Mouse (Mus musculus) heart, adult 11 months (tissue): ENCODE measurements around the gene Fyco1.
"Not testable (repeated sequence)": the region's sequence is repeated elsewhere in the genome, so short reads cannot be mapped to it uniquely, and the experiment has no call there.

Experiments
- DNase-seq: peaks from one replicate; pipeline ENCODE4 v3.0.0; 2022

Fyco1 gene

DNA sequence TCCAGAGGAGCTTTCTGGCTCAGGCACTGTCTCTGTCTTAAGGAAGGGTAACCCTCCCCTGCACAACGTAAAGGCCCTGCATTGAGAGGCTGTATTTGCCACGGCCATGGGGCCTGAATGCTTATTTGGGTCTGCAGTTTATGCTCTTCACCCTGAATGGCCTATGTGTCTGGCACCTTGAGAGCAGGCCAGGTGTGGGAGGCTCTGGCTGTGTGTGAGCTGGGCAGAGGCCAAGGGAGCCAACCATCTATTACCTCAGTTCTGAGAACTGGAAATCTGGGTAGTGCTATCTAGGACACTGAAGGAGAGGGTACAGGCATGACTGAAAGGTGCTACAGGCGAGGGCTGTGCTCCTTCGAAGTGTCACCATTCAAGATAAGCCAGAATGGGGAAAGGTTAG is 36.9 kb downstream of the Fyco1 start:
- DNase-seq = peak; percentile 90

DNA sequence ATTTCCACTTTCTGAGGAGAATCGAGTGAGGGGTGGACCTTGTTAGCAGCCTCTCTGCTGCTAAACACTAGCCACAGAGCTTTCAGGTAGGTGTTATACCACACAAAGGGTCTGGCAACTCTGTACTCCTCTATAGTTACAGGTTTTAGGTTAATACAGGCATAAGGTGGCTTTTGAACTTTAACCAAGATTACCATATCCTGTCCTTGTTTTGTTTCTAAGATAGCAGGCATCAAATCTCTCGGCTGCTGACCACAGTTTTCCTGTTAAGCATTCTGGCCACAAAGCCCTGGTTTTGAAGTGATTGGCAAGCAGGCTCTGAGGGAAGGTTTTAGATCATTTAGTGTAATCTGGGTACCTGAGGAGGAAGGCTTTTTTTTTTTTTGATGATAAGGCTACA is 37.4 kb downstream of the Fyco1 start:
- peak; percentile 48 for DNase-seq

DNA sequence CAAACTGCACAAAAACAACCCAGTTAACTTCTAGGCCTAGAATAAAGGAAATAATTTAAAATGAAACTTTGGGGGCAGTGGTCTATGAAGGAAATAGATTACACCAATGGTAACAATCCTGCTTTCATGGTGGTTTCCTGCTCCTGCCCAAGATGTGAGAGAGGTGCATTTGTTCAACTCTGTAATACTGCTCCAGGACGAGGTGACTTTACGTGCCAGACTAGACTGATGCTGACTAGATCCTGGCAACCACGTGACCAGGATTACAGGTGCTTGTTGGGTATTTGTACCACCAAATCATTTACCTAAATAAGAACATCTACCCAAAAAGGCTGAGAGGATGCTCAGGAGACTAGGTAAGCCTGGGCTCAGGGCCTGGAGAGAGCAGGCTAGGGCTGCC is 39.9 kb downstream of the Fyco1 start:
- peak; percentile 72 for DNase-seq

DNA sequence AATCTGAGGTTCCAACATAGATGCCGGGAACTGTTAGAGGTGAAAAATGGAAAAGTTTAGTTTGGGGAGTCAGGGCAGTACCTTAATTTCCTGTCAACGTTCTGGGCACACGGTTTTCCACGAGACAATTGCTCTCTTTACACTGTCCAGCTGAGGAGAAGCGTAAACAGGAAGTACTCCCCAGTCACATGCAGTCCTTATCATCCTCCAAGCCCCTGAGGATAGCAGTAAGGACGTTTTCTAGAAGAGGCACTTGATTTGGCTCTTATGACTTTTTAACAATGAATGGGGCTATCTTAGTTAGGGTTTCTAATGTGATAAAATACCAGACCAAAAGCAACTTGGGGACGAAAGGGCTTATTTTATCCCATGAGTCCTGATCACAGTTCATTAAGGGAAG is 43.1 kb downstream of the Fyco1 start:
- DNase-seq = peak; percentile 92

DNA sequence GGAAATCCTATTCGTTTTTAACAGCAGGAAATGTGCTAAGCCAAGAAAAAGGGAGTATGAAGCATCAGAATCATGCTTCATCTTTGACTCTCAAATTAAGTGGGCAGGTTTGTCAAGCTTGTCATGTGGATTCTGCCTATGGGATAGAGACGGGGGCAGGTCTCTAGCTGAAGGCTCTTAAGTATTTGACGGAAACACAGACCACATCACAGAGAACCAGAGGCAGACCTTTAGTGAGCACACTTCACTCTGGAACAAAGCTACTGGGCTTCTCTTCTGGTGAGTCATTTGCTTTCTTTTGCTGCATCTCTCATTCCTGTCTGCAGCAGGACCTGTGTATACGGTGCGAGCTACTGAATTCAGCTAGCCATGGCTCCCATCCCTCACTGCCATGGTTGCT is 45.4 kb downstream of the Fyco1 start, which contains the start of gene Cxcr6:
Gene Cxcr6 (plus strand): TSS at position 209 of the 400 bp plus-strand sequence.
- peak; percentile 61 for DNase-seq

DNA sequence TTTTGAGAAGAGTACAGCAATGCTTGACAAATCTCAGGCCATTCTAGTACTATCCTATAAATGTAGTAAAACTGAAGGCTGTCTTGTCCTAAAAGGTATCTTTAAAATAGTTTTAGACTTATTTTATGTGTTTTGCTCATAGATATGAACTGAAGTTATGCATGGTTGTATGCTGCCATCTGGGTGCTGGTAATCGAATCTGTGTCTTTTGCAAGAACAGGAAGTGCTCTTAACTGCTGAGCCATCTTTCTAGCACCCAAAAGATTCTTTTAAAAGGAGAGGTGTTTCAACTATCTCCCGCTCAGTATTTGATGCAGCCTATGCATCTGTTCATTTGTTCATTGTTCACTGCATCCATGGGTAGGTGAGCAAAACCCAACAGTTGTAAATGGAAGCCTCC is 46.5 kb downstream of the Fyco1 start:
- peak; percentile 23 for DNase-seq

DNA sequence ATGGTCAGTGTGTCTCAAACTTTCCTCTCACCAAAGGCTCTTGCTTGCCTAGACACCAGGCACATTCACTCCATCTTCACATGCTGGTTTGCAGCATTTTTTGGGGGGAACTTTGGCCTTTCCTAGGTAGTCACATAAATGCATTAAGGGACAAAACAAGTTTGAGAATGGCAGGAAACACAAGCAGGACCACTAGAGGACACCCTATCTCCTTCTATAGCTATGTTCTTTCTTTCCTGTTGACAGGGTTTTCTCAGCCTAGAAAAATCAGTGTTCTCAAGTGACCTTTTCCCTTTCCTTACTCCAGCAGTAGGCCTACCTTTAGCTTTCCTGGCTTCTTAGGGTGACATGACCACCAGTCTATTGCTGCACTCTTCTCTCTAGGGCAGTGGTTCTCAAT is 48.8 kb downstream of the Fyco1 start:
- DNase-seq = peak; percentile 49

DNA sequence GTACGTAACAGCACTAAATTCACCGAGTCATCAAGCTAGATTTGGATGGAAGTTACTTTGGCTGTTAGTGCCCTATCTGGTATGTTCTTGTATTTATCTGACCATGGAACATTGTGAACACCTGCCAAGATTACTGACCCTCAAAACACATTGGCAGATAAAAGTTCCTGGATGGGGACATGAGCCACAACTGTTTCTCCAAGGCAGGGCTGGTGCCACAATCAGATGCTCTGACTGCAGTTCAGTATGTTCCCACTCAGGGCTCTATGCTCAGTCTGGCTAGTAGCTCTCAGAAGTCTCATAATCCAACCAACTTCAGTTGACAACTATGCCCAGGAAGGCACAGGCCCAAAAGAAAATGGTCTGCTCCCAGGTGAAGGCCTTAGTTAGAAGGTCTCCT is 49.3 kb downstream of the Fyco1 start:
- peak; percentile 91 for DNase-seq

DNA sequence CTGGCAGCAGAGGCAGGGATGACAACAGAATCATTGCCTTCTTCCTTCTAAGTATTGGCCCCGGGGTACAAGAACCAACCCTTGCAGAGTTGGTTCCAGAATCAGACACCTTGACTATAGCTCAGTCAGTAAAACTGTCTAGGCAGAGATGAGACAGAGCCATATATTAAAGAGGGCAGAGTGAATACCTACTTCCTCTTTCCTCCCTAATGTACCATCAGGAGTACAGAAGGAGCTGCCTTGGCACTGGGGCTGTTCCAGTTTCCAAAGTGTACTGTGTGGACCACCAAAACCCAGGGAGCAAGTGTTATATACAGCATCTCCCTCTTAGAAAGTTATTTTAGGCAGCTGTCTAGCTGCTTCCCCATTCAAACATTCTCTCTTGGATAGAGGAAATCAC is 50.2 kb downstream of the Fyco1 start:
- DNase-seq = peak; percentile 81

DNA sequence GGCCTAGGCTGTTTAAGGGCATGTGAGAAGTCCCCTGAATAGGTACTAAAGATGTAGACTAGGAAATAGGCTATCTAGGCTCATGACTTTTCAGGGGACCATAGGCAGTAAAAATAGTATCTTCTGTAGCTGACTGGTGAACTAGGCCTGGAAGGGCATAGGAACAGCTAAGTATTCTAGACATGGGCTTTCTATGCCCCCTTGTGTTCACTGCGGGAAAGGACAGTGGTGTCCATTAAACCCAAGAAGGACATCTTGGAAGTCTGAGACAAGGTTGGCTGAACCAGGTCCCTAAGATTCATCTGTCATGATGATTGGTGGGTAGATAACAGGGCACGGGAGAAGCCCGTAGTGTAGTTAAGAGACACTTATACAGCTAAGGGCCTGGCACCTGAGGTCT is 55.5 kb downstream of the Fyco1 start:
- no peak for DNase-seq

DNA sequence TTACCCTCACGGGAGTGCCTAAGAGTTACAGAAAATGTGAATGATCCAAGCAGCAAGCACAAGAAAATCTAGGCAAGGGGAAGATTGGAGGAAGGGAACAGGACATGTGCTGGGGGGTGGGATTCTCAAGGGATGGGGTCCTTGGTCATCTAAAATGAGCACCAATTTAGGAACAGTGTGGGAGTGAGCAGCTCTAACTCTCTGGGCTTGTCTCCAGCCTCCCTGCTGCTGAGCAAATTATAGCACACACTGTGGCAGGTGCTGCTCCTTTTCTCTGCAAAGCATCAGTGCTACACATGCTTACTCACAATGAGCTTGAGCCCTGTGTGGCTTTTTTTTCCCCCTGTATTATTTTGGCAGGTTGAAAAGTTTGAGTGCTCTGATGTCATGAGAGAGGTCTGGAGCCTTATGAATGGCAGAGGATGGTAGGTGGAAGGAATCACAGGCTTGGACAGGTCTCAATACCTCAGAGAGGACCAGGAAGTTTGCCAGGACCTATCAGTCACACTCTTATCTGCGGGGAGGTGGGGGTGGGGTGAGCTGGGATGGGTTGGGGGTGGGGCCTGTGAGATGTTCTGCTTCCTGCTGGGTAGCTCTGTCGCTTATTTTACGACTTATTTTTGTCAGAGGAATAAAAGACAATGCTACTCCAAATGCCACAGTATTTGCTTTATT is 62.7 kb downstream of the Fyco1 start:
- no peak for DNase-seq

DNA sequence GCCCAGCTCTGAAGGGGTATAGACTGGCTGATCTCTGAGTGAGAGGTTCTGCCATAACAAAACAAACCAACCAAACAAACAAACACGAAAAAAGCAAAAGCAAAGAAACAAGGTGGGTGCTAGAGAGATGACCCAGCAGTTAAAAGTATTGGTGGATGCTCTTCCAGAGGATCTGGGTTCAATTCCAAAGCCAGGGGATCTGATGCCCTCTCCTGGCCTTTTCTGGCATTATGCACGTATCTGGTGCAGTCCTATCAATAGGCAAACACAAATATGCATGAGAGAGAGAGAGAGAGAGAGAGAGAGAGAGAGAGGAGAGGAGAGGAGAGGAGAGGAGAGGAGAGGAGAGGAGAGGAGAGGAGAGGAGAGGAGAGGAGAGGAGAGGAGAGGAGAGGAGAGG is 78.4 kb downstream of the Fyco1 start:
- not testable (repeated sequence) for DNase-seq

DNA sequence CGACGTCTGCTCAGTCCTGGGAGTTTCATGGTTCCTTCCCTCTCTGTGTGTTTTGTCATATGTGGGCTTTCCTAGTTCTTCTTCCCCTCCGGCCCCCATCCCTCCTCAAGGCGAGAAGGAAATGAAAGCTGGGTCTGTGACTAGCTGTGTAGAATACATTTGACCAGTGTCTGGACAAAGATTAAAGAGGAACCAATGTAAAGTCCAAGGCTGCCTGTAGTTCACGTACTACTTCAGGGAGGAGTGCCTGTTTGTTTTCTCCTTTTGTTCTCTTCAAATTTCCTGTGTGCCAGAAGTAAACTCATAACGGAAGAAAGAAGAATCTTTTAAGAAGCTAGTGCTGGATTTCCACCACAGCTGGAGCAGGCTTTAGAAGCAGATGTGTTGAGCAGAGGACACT is 82.2 kb downstream of the Fyco1 start:
- peak; percentile 93 for DNase-seq

DNA sequence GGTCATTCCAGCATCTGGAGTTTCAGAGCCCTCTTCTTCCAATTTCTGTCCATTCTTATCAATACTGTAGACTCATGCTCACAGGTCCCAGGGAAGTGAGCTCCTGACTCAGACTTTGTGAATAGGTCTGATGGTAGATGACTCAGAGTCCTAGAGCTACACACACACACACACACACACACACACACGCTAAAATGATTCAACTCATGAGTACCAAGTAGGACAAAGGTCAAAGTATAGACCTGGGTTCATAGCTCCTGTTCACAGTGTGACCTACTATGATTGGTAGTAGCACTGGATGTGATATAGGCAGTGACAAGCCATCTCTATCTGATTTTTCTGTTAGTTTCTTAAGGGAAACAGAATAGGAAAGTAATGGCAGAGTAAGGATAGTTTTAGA is 83.3 kb downstream of the Fyco1 start:
- no peak for DNase-seq

DNA sequence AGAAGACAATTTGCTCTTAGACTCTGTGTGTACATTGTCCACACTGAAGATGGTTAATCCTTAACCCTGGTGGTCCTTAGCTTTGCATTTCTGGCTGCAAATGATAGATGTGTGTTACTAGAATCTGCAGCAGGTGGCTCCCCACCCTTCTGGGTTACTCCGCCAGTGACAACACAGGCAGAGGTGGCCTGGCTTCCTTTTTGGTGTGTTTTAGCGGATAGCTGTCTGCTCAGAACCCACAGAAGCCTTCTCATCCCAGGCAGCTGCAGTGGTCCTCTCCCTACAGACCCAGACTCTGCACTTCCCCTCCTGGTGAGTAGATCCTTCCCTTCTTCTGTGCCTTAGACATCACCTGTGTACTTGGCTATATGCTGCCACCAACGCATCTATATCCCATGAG is 84.7 kb downstream of the Fyco1 start:
- no peak for DNase-seq

DNA sequence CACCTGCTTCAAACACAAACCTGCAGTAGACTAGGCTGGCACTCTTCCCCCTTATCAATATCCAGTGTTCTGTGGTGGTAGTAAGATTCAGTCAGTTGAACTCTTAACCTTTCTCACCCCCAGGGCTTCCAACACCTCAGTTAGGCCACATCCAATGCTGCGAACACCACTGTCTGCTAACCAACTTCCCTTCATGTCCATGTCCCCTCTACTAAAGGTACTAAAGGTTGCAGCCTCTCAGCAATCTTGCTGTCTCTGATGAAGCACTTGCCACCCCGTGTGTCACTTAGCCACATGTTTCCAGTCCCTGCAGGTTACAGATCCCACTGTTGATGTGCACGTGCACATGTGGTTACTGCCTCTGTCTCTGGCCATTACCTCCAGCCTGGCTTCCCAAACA is 87.9 kb downstream of the Fyco1 start:
- no peak for DNase-seq

DNA sequence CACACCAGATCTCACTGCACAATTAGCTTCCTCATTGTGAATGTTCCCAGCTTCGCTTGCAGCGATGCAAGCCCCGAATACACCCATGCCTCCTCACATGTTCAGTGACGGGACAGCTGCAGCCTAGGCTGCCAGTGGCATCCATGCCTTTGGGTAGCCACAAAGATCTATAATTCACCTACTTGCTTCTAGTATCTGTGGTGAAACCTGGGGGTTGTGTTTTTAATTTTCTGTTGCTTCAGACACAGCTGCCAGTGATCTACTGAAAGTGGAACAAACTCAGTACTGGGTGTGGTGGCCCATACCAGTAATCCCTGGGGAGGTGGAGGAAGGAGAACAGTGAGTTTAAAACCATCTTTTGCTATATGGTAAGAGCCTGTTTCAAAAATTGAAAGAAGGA is 88.8 kb downstream of the Fyco1 start:
- peak; percentile 90 for DNase-seq

DNA sequence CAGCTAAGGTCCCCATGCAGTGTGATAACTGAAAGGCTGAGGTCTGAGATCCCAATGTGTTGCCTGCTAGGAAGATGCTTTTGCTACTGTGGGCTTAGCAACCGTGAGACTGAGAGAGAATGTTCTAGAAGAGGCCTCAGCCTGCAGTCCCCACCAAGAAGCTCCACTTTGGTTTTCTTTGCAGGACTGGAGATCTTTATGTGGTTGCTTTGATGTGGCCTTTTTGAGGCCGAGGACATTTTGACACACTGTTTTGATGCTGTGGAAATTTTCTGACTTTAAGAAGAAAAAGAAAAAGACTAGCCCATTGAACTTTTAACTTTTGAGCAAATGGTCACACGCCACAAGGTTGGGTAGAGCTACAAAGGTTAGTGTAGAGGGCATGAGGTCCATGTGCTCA is 90.9 kb downstream of the Fyco1 start:
- peak; percentile 50 for DNase-seq

DNA sequence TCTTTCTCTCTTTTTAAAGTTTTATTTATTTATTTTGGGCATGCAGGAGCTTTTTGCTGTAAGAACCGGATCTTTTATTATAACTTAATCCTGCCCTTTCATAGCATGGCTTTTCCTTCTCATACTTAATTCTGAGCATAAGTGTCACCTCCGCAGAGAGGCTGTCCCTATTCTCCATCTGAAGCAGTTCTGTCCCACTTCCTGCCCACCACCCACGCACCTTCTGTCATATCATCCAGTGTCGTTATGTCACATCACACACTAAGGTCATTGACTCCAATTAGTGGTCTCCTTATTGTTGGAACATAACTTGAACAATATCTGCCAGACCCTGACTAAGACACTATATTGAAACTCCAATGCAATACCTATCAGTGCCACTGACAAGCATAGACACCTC is 93.1 kb downstream of the Fyco1 start:
- peak; percentile 58 for DNase-seq

DNA sequence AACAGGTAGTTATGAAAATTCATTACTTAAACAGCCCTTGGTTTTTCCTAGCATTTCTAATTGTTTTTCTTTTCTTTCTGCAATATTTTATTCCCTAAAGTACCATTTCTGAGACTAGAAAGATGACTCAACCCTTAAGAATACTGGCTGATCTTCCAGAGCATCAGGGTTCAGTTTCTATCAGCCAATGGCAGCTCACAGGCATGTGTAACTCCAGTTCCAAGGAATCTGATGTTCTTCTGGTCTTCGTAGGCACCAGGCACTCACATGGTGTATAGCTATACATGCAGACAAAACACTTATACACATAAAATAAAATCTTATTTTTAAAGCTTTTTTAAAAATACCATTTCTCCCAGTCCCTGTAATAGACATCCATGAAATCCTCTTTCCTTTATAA is 93.5 kb downstream of the Fyco1 start:
- peak; percentile 68 for DNase-seq

DNA sequence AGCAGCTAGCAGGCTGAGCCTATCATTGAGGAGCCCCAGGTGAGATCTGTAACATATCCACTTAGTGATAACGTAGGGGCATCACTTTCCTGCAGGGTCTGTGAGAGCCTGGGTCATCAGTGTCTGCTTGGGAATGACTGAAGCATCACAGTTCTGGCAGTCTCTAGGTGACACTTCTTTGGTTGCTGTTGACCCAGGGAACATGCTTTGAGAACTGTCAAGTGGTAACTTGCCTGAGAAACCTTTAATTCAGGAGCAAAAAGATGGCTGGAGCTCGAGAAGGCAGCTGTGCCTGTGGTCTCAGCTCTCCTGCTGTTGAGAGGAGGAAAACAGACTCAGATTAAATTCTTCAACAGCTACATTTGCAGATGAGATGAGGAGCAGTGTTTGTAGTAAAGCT is 94.4 kb downstream of the Fyco1 start:
- DNase-seq = peak; percentile 34

DNA sequence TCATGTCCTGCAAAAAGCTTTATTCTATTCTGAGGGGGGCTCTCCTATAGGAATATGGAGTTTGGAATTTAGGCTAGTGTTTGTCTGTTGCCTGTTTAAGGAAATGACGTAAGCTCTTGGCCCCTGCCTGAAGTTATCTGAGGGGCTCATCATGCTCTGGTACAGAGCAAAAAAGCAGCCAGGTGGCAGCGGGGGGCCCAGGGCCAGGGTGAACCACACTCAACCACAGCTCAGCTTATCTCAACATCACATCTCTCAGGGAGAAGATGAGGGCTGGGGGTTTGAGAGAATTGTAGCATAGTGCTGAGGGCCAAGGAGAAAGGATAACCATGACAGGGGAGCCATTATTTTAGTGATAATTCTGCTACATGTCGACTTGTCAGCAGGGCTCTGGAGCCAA is 94.9 kb downstream of the Fyco1 start:
- peak; percentile 44 for DNase-seq

DNA sequence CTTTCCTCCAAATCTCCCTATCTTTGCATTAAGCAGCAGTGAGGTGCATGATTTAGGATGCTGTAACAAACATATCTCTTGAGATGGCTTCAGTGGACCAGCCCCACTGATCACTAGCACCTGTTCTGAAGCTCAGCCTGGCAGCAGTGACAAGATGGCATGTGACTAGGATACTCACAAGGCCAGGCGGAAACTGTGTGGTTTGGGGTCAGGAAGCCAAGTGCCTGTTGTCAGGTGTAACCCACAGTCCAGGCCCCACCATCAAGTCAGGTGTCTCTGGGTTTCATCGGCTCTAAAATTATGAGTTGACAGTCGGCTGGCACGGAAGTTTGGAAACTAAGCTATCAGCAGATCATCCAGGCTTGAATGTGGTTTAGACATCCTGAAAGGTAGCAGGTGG is 97.4 kb downstream of the Fyco1 start:
- DNase-seq = peak; percentile 91

DNA sequence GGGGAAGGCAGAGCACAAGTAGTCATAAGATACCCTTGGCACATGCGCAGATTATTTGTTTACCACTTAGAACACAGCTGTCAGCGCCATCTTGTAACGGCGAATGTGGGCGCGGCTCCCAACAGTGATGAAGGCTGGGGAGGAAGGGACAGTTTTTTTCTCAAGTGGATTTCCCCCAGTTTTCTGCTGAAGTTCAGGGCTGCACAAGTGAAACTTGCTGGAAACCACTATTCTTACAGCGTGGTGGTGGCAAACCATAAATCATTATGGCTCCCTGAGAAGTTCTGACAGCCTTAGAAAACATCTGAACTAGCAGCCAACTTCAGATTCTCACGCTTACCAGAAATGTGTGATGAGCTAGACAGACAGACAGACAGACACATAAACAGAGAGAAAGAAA is 102.0 kb downstream of the Fyco1 start:
- DNase-seq = peak; percentile 59

DNA sequence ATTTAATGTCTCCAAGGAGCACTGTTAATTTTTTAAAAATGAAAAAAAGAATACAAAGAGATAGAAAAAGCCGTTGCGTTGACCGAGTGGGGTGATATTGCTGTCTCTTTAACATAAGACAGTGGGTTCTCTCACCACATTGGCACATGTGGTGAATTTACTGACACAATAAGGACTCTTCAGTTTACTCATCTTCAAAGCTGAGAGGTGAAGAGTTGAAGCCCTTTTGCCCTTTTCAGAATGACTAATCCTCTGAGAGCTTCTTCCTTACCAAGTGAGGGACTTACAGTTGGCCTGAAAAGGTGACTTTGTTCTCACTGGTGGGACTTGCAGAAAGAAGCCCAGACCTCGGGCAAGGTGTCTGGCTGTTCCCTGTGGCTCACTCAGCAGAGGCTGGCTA is 110.9 kb downstream of the Fyco1 start:
- no peak for DNase-seq
